Mouse (Mus musculus) MEL-GATA-1-ER (cell line): ENCODE data around the gene Kcnh6.
"Not testable (repeated sequence)": the region's sequence is repeated elsewhere in the genome, so short reads cannot be mapped to it uniquely, and the experiment has no call there.

Experiments
- DNase-seq: peaks from one replicate; pipeline ENCODE4 v3.0.0-alpha.2; 2012; ENCODE audit warnings: low read depth; ENCODE audit errors: extremely low read depth

The Kcnh6 gene

DNA sequence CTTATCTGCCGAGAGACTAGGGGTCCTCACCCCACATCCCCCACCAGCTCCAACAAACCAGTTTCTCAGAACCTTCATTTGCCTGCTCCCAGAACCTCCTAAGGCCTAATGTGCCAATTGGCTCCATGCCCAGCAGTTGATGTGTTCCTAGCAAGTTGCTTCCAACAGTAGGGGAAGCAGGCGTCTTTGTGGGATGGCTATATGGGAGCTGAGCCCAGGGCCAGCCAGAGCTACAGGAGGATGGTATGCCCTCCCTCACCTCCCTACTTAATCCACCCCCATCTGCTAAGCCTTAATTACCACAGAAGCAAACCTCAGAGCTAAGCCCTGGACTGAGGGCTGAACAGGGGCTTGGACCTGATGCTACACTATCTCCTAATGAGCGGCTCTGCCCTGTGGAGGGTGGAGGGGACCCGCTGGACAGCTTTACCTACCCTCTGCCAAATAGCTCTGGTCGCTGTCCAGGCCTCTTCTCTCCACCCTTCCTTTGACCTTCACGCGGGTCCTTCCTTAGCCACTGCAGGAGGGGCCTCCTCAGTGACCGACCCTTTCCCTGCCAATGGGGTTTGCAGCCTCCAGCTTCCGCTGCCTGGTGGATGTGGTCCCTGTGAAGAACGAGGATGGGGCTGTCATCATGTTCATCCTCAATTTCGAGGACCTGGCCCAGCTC, 5.8 kb downstream of the Kcnh6 start:
- DNase-seq, result no peak

DNA sequence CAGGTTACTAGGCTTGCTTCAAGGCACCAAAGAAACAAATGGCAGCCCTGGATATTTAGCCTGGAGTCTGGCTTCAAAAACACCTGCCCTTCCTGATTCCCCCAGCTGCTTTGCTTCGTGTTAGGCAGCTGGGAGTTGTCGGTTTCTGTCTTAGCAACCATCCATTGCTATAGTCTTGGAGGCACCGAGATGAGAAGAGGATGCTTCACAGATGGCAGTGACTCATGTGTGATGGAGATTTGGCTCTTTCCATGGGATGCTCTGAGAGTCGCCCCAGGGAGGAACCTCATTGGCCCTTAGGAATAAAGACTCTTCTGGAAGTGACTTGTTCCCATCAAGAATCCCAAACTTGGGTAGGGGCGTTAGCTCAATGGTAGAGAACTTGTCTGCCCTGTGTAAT, 8.5 kb downstream of the Kcnh6 start:
- DNase-seq, result no peak

DNA sequence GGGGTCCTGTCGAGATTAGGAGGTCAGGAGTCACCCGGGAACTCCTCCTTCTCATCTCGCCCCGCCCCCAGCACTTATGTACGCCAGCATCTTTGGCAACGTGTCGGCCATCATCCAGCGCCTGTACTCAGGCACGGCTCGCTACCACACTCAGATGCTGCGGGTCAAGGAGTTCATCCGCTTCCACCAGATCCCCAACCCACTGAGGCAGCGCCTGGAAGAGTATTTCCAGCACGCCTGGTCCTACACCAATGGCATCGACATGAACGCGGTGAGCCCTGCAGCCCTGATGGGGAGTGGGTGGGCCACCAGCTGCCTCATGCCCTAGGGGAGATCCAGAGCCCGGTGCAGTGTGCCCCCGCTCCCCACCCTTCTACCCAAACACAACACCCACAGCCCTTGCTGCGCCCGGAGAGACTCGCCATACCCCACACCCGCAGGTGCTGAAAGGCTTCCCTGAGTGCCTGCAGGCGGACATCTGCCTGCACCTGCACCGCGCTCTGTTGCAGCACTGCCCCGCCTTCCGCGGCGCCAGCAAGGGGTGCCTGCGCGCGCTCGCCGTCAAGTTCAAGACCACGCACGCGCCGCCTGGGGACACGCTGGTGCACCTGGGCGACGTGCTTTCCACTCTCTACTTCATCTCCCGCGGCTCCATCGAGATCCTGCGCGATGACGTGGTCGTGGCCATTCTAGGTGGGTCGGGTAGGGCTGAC, 12.3 kb downstream of the Kcnh6 start:
- DNase-seq, result no peak

DNA sequence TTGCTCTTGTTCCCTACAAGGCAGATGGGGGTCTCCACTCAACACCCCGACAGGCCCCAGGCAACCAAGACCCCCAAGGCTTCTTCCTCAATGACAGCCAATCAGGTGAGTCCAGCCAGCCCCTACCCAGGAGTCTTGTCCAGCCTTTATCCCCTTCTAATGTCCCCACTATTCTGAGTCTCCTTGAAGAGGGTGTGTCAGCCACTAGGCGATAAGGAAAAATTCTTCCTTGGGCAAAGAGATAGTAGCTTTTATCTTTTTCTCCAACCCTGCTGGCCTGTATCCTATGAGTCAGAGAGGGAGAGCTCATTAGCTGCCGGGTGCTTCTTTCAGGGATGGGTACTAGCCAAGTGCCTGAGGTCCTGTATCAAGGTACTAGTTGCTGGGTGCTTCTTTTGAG, 17.9 kb downstream of the Kcnh6 start:
- DNase-seq, result peak; percentile 14

DNA sequence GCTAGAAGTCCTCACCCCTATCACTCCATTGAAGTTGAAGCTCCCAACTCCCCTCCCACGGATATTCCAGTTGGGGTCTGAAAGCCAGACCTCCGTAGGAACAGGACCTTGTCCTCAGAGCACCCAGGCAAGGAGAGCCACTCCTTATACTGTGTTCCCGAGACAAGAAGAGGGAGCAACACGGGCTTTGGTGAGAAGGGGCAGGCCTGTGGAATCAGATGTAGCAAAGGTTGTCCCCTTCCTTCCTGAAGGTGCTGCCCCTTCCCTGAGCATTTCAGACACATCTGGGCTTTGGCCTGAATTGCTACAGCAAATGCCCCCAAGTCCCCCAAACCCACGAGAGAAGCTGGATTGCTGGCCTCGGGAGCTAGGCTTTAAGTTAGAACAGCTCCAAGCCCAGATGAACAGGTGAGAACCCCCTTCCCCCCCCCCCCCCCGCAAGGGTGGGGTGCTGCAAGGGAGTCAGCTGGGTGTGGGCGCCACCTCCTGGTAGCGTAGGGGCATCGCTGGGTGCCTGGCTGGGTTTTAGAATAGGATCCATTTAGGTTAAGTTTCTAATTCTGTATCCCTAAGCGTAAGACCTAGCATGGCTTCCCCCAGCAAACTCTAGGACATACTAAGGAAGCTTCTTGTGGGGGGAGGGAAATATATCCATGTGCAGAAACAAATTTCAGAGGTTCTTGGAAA, 18.7 kb downstream of the Kcnh6 start:
- DNase-seq, result peak; percentile 21

DNA sequence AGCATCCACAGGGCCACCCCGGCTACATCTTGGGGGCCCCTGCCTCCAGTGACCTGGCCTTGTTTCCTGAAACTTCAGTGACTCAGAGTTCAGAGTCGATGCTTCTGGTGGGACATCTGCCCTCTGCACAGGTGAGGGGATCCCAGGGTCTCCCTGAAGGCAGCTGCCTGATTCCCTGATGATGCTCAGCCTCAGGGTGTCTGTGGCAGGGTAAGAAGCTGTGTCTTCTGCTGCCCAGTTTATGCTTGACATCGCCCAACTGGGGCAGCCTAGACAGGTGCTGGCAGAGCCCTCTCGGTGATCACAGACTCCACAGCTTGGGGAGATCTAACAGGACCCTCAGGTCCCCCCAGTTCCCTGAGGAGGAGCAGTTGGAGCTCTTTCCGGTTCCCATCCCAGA, 19.7 kb downstream of the Kcnh6 start:
- no peak for DNase-seq

DNA sequence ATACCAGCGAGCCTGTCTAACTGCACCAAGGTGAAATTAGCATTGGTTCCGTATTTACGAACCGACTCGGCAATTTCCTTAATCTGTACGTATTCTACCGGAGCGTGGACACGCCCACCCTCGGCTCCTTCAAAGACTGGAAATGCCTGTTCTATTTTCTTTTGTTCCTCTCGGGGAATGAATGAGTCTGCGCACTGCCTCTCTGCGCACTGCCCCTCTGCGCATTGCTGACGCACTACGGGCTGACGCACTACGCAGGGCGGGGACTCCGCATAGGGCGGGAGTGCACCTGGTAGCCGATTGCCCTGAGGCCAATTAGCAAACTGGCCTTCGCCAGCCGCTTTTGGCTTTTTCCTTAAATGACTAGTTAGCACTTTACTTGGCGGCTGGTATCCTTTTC, 24.1 kb downstream of the Kcnh6 start:
- DNase-seq, result not testable (repeated sequence)

DNA sequence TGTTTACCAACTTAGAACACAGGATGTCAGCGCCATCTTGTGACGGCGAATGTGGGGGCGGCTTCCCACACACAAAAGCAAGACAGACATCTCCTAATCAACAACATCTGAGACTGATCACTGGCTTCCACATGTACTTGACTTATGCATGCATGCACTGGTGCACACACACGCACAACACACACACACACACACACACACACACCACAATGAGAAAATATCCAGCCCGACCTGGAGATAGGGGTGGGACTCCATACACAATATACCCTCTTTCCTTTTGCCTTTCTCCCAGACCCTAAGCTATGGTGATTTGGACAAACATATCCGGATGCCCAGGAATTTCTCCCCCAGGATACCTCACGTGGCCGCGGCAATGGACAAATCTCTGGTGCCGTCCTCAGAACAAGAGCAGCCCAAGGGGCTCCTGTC, 25.6 kb downstream of the Kcnh6 start:
- DNase-seq, result no peak

DNA sequence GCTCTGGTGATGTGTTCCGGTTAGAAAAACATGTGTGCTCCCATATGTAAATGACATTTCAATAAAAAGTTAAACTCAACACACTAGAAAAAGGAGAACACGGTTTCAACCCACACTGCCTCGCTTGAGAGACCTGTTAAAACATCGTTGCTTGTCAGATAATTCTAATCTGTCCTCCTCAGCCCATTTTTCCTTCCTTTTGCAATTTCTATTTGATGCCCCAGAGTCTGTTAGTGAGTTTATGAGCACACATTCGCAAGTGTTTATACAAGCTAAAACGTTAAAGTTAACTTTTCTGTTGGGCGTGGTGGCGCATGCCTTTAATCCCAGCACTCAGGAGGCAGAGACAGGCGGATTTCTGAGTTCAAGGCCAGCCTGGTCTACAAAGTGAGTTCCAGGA, 27.1 kb downstream of the Kcnh6 start:
- peak; percentile 85 for DNase-seq

DNA sequence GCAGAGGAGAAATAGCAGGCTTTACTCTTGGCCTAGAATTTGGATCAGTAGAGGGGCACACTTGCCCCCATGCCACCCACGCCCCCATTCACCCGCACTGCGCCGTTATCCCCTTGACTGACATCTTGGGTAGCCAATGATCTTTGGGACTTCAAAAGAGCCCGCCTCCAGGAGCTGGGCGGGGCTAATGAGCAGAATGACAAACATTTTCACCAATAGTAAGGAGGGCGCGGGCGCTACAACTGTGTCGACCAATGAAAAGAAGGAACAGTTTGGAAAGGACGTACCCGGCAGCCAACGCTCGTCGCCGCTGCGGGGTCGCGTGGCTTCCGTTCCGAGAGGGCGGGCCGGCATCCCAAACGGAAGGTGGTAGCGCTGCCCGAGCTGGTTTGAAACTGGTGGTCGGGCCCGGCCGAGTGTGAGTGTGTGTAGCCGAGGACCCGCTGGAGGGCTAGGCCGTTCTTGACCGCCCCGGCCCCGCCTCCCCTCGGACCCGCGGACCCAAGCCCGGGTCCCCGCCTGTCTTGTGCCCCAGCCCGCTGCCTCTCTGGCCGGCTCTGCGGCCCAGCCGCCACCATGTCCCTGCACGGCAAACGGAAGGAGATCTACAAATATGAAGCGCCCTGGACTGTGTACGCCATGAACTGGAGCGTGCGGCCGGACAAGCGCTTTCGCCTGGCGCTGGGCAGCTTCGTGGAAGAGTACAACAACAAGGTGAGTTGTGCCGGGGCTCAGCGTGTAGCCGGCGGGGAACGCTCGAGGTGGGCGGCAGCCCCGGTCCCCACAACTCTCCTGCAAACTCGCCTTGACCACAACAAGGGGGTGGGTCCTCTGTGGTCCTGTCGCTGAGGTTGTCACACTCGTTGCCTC, 28.9 kb downstream of the Kcnh6 start, which contains the start of gene Dcaf7:
Dcaf7 (plus strand) TSS at position 325 of the 870 bp plus-strand sequence.
- DNase-seq, result peak; percentile 91

DNA sequence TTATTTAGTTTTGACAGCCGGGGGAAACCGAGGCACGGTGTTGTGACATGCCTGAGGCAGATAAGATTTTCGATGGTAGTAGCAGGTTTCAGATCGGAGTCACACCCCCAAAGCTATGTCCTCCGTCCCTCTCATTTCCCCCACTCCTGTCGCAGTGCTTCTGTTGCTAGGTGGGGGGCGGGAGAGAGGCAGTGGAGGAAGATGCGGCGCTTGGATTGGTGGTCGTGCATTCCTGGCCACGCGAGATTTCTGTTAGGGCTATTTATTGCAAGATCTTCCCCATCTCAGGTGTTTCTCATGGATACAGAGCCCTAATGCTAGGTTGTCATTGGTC, 29.5 kb downstream of the Kcnh6 start:
- peak; percentile 63 for DNase-seq

DNA sequence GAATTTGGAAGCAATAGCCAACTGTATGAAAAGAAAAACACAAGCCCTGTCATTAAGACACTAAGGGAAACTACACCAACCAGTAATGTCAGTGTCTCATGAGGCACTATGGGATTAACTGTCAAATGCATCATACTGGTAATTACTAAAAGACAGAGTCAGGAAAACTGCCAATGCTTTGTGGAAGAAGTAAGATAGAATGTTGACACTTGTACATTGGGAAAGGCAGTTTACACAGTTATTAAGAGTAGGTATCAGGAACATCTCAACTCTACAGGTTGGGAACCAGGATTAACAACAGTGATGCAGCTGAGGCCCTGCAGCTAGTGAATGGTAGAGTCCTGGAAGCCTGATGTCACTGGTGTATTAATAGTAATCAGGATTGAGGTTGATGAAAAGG, 36.4 kb downstream of the Kcnh6 start:
- no peak for DNase-seq

DNA sequence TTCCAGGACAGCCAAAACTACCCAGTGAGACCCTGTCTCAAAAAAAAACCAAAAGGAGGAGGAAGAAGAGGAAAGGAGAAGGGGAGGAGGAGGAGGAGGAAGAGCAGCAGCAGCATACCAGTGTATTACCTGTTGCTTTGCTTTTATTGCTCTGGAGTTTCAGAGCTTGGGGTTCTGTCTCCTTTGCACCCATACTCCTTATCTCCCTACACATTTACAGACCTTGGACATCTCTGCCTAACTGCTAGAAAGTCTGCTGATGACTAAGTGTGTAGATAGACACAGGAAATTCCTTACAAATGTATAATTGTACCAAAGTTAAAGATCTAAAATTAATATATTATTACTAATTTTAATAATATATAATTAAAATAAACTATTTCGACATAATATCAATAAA, 37.3 kb downstream of the Kcnh6 start:
- DNase-seq, result no peak

DNA sequence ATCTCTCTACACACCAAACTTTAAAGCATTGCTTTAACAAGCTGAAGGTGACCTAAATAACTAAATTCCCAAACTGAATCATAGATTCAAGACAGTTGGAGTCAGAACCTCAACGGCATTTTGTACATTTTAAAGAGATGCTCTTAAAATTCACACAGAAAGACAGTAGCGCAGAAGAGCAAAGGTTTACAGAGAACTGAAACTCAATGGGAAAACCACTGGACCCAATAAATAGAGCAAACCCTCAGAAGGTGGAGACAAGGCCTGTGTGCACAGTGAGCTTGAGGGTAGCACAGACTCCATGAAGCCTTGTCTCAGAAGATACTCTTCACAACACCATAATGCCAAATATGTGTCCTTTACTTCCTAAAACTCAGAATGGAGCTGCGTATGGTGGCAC, 37.9 kb downstream of the Kcnh6 start:
- no peak for DNase-seq

DNA sequence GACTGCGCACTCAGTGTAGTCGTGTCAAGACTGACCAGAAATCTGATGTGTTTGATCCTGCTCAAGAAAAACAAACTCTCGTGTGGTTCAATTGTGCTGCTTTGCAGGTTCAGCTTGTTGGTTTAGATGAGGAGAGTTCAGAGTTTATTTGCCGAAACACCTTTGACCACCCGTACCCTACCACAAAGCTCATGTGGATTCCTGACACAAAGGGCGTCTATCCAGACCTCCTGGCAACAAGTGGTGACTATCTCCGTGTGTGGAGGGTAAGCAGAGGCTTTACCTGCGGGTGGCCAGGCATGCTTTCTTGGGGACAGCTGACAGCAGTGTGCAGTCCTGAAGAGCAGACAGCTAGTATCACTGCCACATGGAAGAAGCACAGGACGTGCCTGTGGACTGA, 38.7 kb downstream of the Kcnh6 start:
- DNase-seq, result no peak

DNA sequence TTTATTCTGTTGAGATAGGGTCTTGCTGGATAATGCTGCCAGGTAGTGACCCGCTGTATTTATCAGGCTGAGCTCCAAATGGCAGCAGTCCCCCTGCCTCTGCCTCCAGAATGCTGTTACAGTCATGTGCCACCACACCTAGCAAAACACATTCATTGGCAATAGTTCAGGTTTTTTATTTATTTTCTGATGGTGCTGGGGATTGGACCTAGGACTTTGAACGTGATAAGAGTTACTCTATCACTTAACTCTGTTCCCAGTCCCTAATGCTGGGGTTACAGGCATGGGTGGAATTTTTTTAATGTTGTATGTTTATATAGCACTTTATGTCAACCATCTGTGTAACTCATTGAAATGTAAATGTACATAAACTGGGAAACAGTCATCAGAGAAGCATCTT, 46.0 kb downstream of the Kcnh6 start:
- DNase-seq, result no peak

DNA sequence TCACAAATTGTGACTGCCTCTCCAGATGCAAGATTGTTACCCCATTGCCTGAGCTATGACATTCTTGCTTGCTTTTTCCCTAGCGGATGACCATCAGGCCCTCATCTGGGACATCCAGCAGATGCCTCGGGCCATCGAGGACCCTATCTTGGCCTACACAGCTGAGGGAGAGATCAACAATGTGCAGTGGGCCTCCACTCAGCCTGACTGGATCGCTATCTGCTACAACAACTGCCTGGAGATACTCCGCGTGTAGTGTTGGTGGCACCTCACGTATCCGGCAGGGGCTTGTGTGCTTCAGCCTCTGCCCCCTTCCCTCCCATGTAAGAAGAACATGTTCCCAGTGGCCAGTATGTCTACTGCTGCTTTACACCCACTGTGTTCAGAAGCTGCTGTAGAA, 46.7 kb downstream of the Kcnh6 start:
- no peak for DNase-seq

DNA sequence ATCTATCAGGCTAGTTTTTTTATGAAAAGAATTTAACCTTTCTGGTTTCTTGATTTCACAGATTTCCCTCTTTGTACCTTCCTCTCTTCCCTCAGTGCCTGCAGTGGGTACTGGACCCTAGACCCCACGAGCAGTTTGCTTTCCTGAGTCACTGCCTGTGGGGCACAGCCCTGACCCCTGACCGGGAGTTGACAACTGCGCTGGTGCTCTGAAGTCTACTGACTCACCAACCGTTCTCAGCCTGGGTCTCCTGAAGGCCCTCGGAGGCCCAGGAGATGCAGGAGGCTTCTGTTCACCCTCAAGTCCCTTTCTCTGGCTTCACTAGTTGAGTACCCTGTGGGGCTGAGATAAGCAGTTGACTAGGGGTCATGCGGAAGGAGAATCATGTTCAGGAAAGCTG, 47.4 kb downstream of the Kcnh6 start:
- DNase-seq, result no peak

DNA sequence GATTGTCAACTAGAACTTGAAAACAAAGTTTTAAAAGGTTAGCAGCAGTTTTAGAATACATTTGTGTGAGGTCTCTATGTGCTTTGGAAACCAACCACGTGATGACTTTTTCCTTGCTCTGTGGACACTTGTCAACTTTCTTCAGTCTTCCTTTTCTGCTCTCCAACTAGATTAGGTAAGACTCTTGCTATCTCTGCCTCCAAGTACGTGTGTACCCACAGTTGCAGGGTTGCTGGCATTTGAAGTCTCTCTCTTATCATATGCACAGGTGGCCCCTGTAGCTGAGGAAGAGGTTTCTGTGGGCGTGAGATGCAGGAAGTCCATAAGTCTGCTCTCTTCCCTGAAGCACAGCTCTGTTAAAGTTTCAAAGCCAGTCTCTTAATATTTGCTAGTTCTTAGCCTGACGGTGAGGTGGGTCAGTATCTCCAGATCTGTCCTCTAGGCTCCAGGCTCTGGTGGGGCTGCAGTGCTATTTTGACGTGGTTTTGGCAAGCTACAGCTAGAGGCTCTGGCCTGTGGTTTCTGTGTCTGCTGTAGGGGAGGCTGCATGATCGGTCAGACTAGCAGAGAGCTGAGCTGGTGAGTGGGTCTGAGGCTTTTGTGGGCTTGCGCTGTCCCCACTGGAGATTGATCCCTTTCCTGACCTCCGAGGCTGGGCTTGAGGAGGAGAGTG, 49.0 kb downstream of the Kcnh6 start:
- peak; percentile 93 for DNase-seq

DNA sequence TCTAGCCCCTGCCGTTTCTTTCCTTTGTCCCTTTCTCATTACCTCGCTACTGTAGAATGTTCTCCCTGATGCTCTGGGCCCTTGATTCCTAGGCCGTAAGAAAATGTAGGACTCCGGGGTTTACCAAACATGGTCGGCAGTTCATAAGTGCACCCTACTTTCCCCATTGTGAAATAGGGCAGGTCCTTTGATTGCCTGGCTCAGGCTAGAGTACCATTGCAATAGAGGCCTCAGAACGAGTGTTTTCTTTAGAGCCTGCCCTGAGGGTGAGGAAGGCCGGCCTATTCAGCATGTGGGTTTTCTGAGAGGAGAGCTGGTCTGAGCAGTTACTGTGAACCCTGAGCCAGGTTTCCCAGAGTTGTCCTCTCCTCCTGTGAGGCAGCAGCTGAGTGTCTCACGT, 50.1 kb downstream of the Kcnh6 start:
- no peak for DNase-seq

DNA sequence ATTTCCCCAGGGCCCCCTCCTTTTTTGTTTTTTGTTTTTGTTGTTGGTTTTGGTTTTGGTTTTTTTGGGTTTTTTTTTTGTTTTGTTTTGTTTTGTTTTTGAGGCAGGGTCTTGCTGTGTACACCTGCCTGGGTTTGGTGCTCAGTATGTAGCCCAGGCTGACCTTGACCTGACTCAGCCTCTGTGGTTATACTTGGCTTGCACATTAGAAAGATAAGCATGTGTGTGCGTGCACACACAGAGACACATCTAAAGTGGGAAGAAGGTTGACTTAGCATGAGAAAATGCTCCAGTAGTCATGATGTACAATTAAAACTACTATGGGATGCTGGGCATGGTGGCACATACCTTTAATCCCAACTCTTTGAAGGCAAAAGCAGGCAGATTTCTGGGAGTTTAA, 52.6 kb downstream of the Kcnh6 start:
- DNase-seq, result no peak
